Comparison of ENCODE assay signal across 28 mouse cellular contexts in genomic region chr3:69221806-69222501, GRCm38 (mm10). TPM values are rescaled to one million over a fixed set of nuclear protein-coding genes. Genes with fewer than 3 reads are reported as not detected.
DNase-seq lines count a peak whose midpoint lies in the region; ATAC-seq and TF ChIP-seq lines count a peak whose summit lies in the region.
"Had no signal": no experiment of that assay in that cellular context is flagged by ENCODE, and none has a peak within 500 bp of the region (broad histone marks: within the 10 kb centered on the region; RNA-seq: fewer than 3 reads in every experiment).

Arl14 (plus strand) TSS chr3:69222419.

- no peak for TF ChIP-seq POLR2A in testis, adult 2 months (IDR thresholded peaks at IDR 0.05; ENCODE audit: control insufficient read depth, low read depth, low read length)
- TF ChIP-seq POLR2A in small intestine, adult 2 months (IDR thresholded peaks at IDR 0.05; ENCODE audit: low read depth, low read length): no peak

- WGBS in intestine, embryonic 14.5 days: 47% methylated on average over 8 of the region's 8 CpGs
- 19% methylated on average over 8 of the region's 8 CpGs for WGBS in small intestine, adult 2 months
- WGBS in midbrain, embryonic 16.5 days: 76% methylated on average over 8 of the region's 8 CpGs
- WGBS in forebrain, embryonic 13.5 days: 65% methylated on average over 8 of the region's 8 CpGs

- TF ChIP-seq CTCF in testis, adult 2 months (IDR thresholded peaks at IDR 0.05; ENCODE audit: control insufficient read depth, insufficient read depth, insufficient replicate concordance, low read depth, low read length): no peak
- no peak for TF ChIP-seq CTCF in small intestine, adult 2 months (IDR thresholded peaks at IDR 0.05; ENCODE audit: extremely low read depth, insufficient read length, insufficient replicate concordance, low read depth, low read length)

- no peak within 1 kb of the TSS for H3K27ac ChIP-seq in testis, adult 2 months (ENCODE audit: control insufficient read depth, insufficient read depth, low read depth, low read length)
- H3K27ac ChIP-seq in intestine, embryonic 14.5 days (ENCODE audit: low read depth): no peak within 1 kb of the TSS
- H3K27ac ChIP-seq in small intestine, adult 2 months (ENCODE audit: insufficient read depth, low read depth, low read length): peak within 1 kb of the TSS; percentile 96
- no peak within 1 kb of the TSS for H3K27ac ChIP-seq in midbrain, embryonic 16.5 days (ENCODE audit: low read length)
- H3K27ac ChIP-seq in forebrain, embryonic 13.5 days: no peak within 1 kb of the TSS
- H3K27ac ChIP-seq: embryonic facial prominence, embryonic 10.5 days; heart, embryonic 13.5 days; hindbrain, postnatal 0 days; limb, embryonic 10.5 days; liver, embryonic 15.5 days; macrophage had no signal

- peak within 1 kb of the TSS; percentile 20 for H3K4me2 ChIP-seq in intestine, embryonic 14.5 days (ENCODE audit: low read length)
- H3K4me2 ChIP-seq in midbrain, embryonic 16.5 days (ENCODE audit: low read length): no peak within 1 kb of the TSS
- no peak within 1 kb of the TSS for H3K4me2 ChIP-seq in forebrain, embryonic 13.5 days
- H3K4me2 ChIP-seq: heart, embryonic 13.5 days; liver, embryonic 15.5 days had no signal

- peaks cover 3% of the 10 kb centered on the region for H3K4me1 ChIP-seq in testis, adult 2 months (ENCODE audit: control insufficient read depth, insufficient read depth, low read length)
- H3K4me1 ChIP-seq in intestine, embryonic 14.5 days (replicated peaks; ENCODE audit: control insufficient read depth, insufficient read depth, low read length): no peaks in the 10 kb centered on the region
- H3K4me1 ChIP-seq in small intestine, adult 2 months (ENCODE audit: control insufficient read depth, insufficient read depth, insufficient read length, low read length): peaks cover 3% of the 10 kb centered on the region; the same call in 1 of the 2 replicates
- no peaks in the 10 kb centered on the region for H3K4me1 ChIP-seq in midbrain, embryonic 16.5 days (ENCODE audit: control insufficient read depth, insufficient read depth, low read length)
- no peaks in the 10 kb centered on the region for H3K4me1 ChIP-seq in forebrain, embryonic 13.5 days
- H3K4me1 ChIP-seq: embryonic facial prominence, embryonic 10.5 days; limb, embryonic 10.5 days; liver, embryonic 15.5 days had no signal

- DNase-seq in testis, postnatal 10 days (ENCODE audit: low spot score): no peak
- DNase-seq in intestine, embryonic 14.5 days (ENCODE audit: low spot score): no peak
- DNase-seq in kidney, adult 8-10 months: no peak
- DNase-seq: adrenal gland, postnatal 36 days; cerebellum, adult 11 months; cerebellum, postnatal 10 days; gastrocnemius, postnatal 14 days; heart, adult 18-20 months; heart, postnatal 14 days; kidney, adult 2 months; kidney, postnatal 10 days; liver had no signal

- H3K36me3 ChIP-seq in testis, adult 2 months (ENCODE audit: control insufficient read depth, insufficient read depth, low read length): no peaks in the 10 kb centered on the region
- no peaks in the 10 kb centered on the region for H3K36me3 ChIP-seq in intestine, embryonic 14.5 days (ENCODE audit: control insufficient read depth, insufficient read depth, low read length)
- no peaks in the 10 kb centered on the region for H3K36me3 ChIP-seq in small intestine, adult 2 months (ENCODE audit: control insufficient read depth, insufficient read depth, low read length)
- no peaks in the 10 kb centered on the region for H3K36me3 ChIP-seq in midbrain, embryonic 16.5 days (ENCODE audit: control insufficient read depth, insufficient read depth, low read length)
- no peaks in the 10 kb centered on the region for H3K36me3 ChIP-seq in forebrain, embryonic 13.5 days (ENCODE audit: poor library complexity, severe bottlenecking)
- H3K36me3 ChIP-seq: embryonic facial prominence, embryonic 10.5 days; heart, embryonic 13.5 days; limb, embryonic 10.5 days; liver, embryonic 15.5 days had no signal

- ATAC-seq in intestine, embryonic 14.5 days (replicated peaks; ENCODE audit: low FRiP score, low TSS enrichment, low read depth): peak; percentile 87
- ATAC-seq in midbrain, embryonic 16.5 days: no peak
- ATAC-seq in forebrain, embryonic 13.5 days: no peak
- ATAC-seq: CD4-positive, CD25-positive, alpha-beta regulatory T cell, adult 4 months; forebrain, embryonic 16.5 days; hindbrain, postnatal 0 days had no signal

- H3K9me3 ChIP-seq in intestine, embryonic 14.5 days (ENCODE audit: control insufficient read depth, low read length): no peaks in the 10 kb centered on the region
- H3K9me3 ChIP-seq in midbrain, embryonic 16.5 days (replicated peaks; ENCODE audit: control insufficient read depth, low read length, poor library complexity, severe bottlenecking): no peaks in the 10 kb centered on the region; the same call in 1 of the 2 replicates
- H3K9me3 ChIP-seq in forebrain, embryonic 13.5 days (replicated peaks): no peaks in the 10 kb centered on the region
- H3K9me3 ChIP-seq: embryonic facial prominence, embryonic 10.5 days; heart, embryonic 13.5 days; limb, embryonic 10.5 days; liver, embryonic 15.5 days had no signal

- H3K4me3 ChIP-seq in testis, adult 2 months (ENCODE audit: control insufficient read depth, low read depth, low read length): peak within 1 kb of the TSS; percentile 47
- H3K4me3 ChIP-seq in intestine, embryonic 14.5 days (ENCODE audit: low read depth, low read length): peak within 1 kb of the TSS; percentile 13
- peak within 1 kb of the TSS; percentile 70 for H3K4me3 ChIP-seq in small intestine, adult 2 months (ENCODE audit: low read depth, low read length)
- H3K4me3 ChIP-seq in midbrain, embryonic 16.5 days (ENCODE audit: low read depth, low read length): no peak within 1 kb of the TSS
- H3K4me3 ChIP-seq in forebrain, embryonic 13.5 days: no peak within 1 kb of the TSS
- H3K4me3 ChIP-seq: embryonic facial prominence, embryonic 10.5 days; heart, embryonic 13.5 days; limb, embryonic 10.5 days; liver, embryonic 15.5 days had no signal

- no peak within 1 kb of the TSS for H3K9ac ChIP-seq in intestine, embryonic 14.5 days (ENCODE audit: low read length)
- H3K9ac ChIP-seq in midbrain, embryonic 16.5 days (ENCODE audit: low read depth, low read length): no peak within 1 kb of the TSS
- H3K9ac ChIP-seq in forebrain, embryonic 13.5 days: no peak within 1 kb of the TSS
- H3K9ac ChIP-seq: heart, embryonic 13.5 days; liver, embryonic 15.5 days had no signal

- H3K27me3 ChIP-seq in testis, adult 2 months (ENCODE audit: control insufficient read depth, insufficient read depth, low read length): no peaks in the 10 kb centered on the region
- H3K27me3 ChIP-seq in intestine, embryonic 14.5 days (replicated peaks; ENCODE audit: control insufficient read depth, insufficient read depth, low read length): no peaks in the 10 kb centered on the region
- H3K27me3 ChIP-seq in small intestine, adult 2 months (ENCODE audit: control insufficient read depth, insufficient read depth, low read length): no peaks in the 10 kb centered on the region
- H3K27me3 ChIP-seq in midbrain, embryonic 16.5 days (ENCODE audit: control insufficient read depth, insufficient read depth, low read depth, low read length): no peaks in the 10 kb centered on the region
- no peaks in the 10 kb centered on the region for H3K27me3 ChIP-seq in forebrain, embryonic 13.5 days
- H3K27me3 ChIP-seq: heart, embryonic 13.5 days; liver, embryonic 15.5 days had no signal

RNA-seq across cellular contexts. Expression of gene Arl14, which starts in this region (rescaled TPM):
- not detected in 2 replicates for polyA plus RNA-seq in testis, adult 2 months (2012; rRNA removed)
- polyA plus RNA-seq in intestine, embryonic 14.5 days (2014; fragmentation: Nextera tagmentation; extraction: Ambion mirVana): 3.8 and 4.0 TPM in 2 replicates
- polyA plus RNA-seq in small intestine, adult 2 months (2012; rRNA removed): 3.1 and 4.5 TPM in 2 replicates
- polyA plus RNA-seq in midbrain, embryonic 16.5 days (2015; fragmentation: Nextera tagmentation; extraction: Ambion mirVana): not detected in 2 replicates
- not detected in 2 replicates for polyA plus RNA-seq in forebrain, embryonic 13.5 days (2015; fragmentation: Nextera tagmentation; extraction: Ambion mirVana)
- polyA plus RNA-seq: CD4-positive, CD25-positive, alpha-beta regulatory T cell, adult 4 months; cortical plate, adult 2 months; embryonic facial prominence, embryonic 10.5 days; forebrain, embryonic 16.5 days; heart, embryonic 13.5 days; hindbrain, embryonic 11.5 days; hindbrain, postnatal 0 days; kidney, adult 2 months; limb, embryonic 10.5 days; liver, embryonic 15.5 days; macrophage; midbrain, postnatal 0 days; neural tube, embryonic 14.5 days had no signal

Comparison
In these comparisons a context has a peak if more than half of its experiments do, and no peak if none do; other contexts are left out.
1. H3K4me3 ChIP-seq: peak in testis, adult 2 months (single experiment), intestine, embryonic 14.5 days (single experiment) and small intestine, adult 2 months (single experiment); none in midbrain, embryonic 16.5 days (single experiment) and forebrain, embryonic 13.5 days (single experiment).